9 mouse cellular contexts compared by ENCODE assay signal in the genomic region with DNA sequence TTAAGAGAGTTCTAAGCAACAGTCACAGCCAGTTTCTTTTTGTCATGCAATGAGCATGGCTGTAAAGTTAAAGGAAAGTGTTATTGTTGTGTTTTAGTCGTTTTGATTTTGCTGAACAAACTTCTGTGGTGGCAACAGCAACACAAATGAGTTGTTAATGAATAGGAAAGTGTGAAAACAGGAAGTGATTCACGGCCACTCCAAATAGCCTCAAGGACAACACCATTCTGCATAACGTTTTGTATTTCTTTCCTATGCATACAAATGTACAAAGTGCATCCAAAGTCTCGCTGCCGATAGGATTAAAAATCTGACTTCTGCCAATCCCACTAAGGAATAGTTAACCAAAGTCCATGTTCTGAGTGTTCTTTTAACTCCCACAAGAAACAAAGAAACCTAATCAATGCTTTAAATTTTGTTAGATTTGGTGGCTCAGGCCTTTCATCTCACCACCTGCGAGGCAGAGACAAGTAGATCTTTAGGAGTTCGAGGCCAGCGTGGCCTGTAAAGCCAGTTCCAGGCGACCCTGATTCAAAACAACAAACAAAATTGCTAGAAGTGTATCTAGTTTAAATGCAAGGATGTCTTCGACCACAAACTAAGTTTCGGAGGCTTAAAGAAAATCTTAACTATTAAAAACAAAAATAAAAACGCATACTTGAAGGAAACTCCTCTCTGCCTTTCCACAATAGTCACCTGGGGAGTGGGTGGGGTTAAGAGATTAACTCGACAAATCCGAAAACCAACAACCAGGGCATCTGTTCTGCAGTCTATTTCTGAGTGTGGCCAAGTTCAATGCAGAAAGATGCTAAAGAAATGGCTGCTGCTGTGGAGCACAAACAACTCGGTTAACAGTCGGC. TPM values are rescaled to one million over a fixed set of nuclear protein-coding genes. Genes with fewer than 3 reads are reported as not detected.
DNase-seq lines count a peak whose midpoint lies in the region; ATAC-seq lines count a peak whose summit lies in the region.
"Had no signal": no experiment of that assay in that cellular context is flagged by ENCODE, and none has a peak within 500 bp of the region (broad histone marks: within the 10 kb centered on the region; RNA-seq: fewer than 3 reads in every experiment).

No protein-coding gene starts in this region.

- H3K9ac ChIP-seq in limb, embryonic 13.5 days, result peak overlapping the region; percentile 81
- H3K9ac ChIP-seq in neural tube, embryonic 12.5 days, result peak overlapping the region; percentile 77

- 27% methylated on average over 16 of the region's 16 CpGs for WGBS in limb, embryonic 13.5 days
- WGBS in neural tube, embryonic 12.5 days, result 29% methylated on average over 16 of the region's 16 CpGs

- peaks cover 7% of the 10 kb centered on the region for H3K4me1 ChIP-seq in limb, embryonic 13.5 days
- peaks cover 6% of the 10 kb centered on the region; the same call in 1 of the 2 replicates for H3K4me1 ChIP-seq in neural tube, embryonic 12.5 days

- H3K36me3 ChIP-seq in limb, embryonic 13.5 days, result peaks cover 28% of the 10 kb centered on the region
- H3K36me3 ChIP-seq in neural tube, embryonic 12.5 days, result peaks cover 21% of the 10 kb centered on the region

- no peaks in the 10 kb centered on the region for H3K9me3 ChIP-seq in limb, embryonic 13.5 days
- H3K9me3 ChIP-seq in neural tube, embryonic 12.5 days, result 0 out of 2 replicates have a peak, but pooled peaks cover 4% of the 10 kb centered on the region

- H3K4me3 ChIP-seq in limb, embryonic 13.5 days, result peak overlapping the region; percentile 80
- H3K4me3 ChIP-seq in neural tube, embryonic 12.5 days, result peak overlapping the region; percentile 62

- peak; percentile 30 to 33 for DNase-seq in cerebellum, postnatal 14 days
- no peak for DNase-seq in cerebellum, adult 11 months
- peak; percentile 71 for DNase-seq in A20 (ENCODE audit: low read depth, low spot score)
- DNase-seq in urinary bladder, postnatal 25 days (ENCODE audit: low spot score), result no peak
- DNase-seq in adrenal gland, postnatal 36 days, result no peak

- peak overlapping the region; percentile 40; the same call in 1 of the 2 replicates for H3K27ac ChIP-seq in limb, embryonic 13.5 days
- H3K27ac ChIP-seq in neural tube, embryonic 12.5 days, result no peak overlapping the region; the same call in 1 of the 2 replicates

- H3K4me2 ChIP-seq in limb, embryonic 13.5 days (replicated peaks), result peak overlapping the region; percentile 71
- H3K4me2 ChIP-seq in neural tube, embryonic 12.5 days (replicated peaks), result peak overlapping the region; percentile 60

- ATAC-seq in erythroid progenitor cell, adult 5-6 weeks (replicated peaks; ENCODE audit: low FRiP score, poor library complexity, severe bottlenecking), result peak; percentile 22; the same call in 1 of the 2 replicates
- no peak for ATAC-seq in limb, embryonic 13.5 days (ENCODE audit: low FRiP score, low read depth)
- ATAC-seq in neural tube, embryonic 12.5 days (ENCODE audit: low FRiP score, low read depth), result no peak; the same call in 1 of the 2 replicates

- no peaks in the 10 kb centered on the region for H3K27me3 ChIP-seq in limb, embryonic 13.5 days
- no peaks in the 10 kb centered on the region for H3K27me3 ChIP-seq in neural tube, embryonic 12.5 days (replicated peaks)

RNA-seq across cellular contexts. Expression of a gene that starts 0.7 kb away (rescaled TPM):
- 13.3 and 21.4 TPM in 2 replicates for total RNA-seq in erythroid progenitor cell, adult 5-6 weeks (2015; ENCODE audit: low replicate concordance)
- total RNA-seq in erythroid progenitor cell, adult 5-6 weeks (2017; ENCODE audit: low replicate concordance), result 12.3 and 18.5 TPM in 2 replicates
- polyA plus RNA-seq in limb, embryonic 13.5 days (2015; fragmentation: Nextera tagmentation; extraction: Ambion mirVana), result 87.1 and 88.5 TPM in 2 replicates
- polyA plus RNA-seq in neural tube, embryonic 12.5 days (2016; fragmentation: Nextera tagmentation; extraction: Ambion mirVana), result 102 and 110 TPM in 2 replicates
- total RNA-seq in adrenal gland, postnatal 36 days (2021), result 10 to 100 TPM; 30.8 to 46.9 TPM

RNA-seq across cellular contexts. Expression of a gene that starts 22.9 kb away (rescaled TPM):
- not detected in 2 replicates for total RNA-seq in erythroid progenitor cell, adult 5-6 weeks (2015; ENCODE audit: low replicate concordance)
- not detected in 2 replicates for total RNA-seq in erythroid progenitor cell, adult 5-6 weeks (2017; ENCODE audit: low replicate concordance)
- not detected in 2 replicates for polyA plus RNA-seq in limb, embryonic 13.5 days (2015; fragmentation: Nextera tagmentation; extraction: Ambion mirVana)
- not detected in 2 replicates for polyA plus RNA-seq in neural tube, embryonic 12.5 days (2016; fragmentation: Nextera tagmentation; extraction: Ambion mirVana)
- not detected for total RNA-seq in adrenal gland, postnatal 36 days (2021)
- polyA plus RNA-seq: large intestine, adult 2 months had no signal

RNA-seq across cellular contexts. Expression of a gene that starts 23.0 kb away (rescaled TPM):
- total RNA-seq in erythroid progenitor cell, adult 5-6 weeks (2015; ENCODE audit: low replicate concordance), result 18.0 and 29.3 TPM in 2 replicates
- total RNA-seq in erythroid progenitor cell, adult 5-6 weeks (2017; ENCODE audit: low replicate concordance), result 32.5 and 63.5 TPM in 2 replicates
- 67.9 and 69.9 TPM in 2 replicates for polyA plus RNA-seq in limb, embryonic 13.5 days (2015; fragmentation: Nextera tagmentation; extraction: Ambion mirVana)
- polyA plus RNA-seq in neural tube, embryonic 12.5 days (2016; fragmentation: Nextera tagmentation; extraction: Ambion mirVana), result 51.3 and 58.6 TPM in 2 replicates
- total RNA-seq in adrenal gland, postnatal 36 days (2021), result 10 to 100 TPM; 24.1 to 24.4 TPM

RNA-seq across cellular contexts. Expression of a gene that starts 39.7 kb away (rescaled TPM):
- not detected in 2 replicates for total RNA-seq in erythroid progenitor cell, adult 5-6 weeks (2015; ENCODE audit: low replicate concordance)
- not detected in 2 replicates for total RNA-seq in erythroid progenitor cell, adult 5-6 weeks (2017; ENCODE audit: low replicate concordance)
- polyA plus RNA-seq in limb, embryonic 13.5 days (2015; fragmentation: Nextera tagmentation; extraction: Ambion mirVana), result not detected in 2 replicates
- not detected in 2 replicates for polyA plus RNA-seq in neural tube, embryonic 12.5 days (2016; fragmentation: Nextera tagmentation; extraction: Ambion mirVana)
- total RNA-seq in adrenal gland, postnatal 36 days (2021), result not detected
- polyA plus RNA-seq: large intestine, adult 2 months had no signal

Comparison
In these comparisons a context has a peak if more than half of its experiments do, and no peak if none do; other contexts are left out.
1. DNase-seq: peak in cerebellum, postnatal 14 days (2 of 2) and A20 (single experiment); none in cerebellum, adult 11 months (single experiment), urinary bladder, postnatal 25 days (single experiment) and adrenal gland, postnatal 36 days (0 of 2).